Mouse (Mus musculus) skeletal muscle tissue, adult 2 months (tissue): ENCODE measurements around the gene Serpine1.

Experiments
- DNase-seq: peaks from one replicate; pipeline ENCODE4 v3.0.0-alpha.2; 2012; ENCODE audit warnings: low read depth, low spot score

The Serpine1 gene

GRCm38 (mm10) chr5:137096037-137096436, 24.0 kb upstream of the Serpine1 start:
- DNase-seq, result no peak

DNA sequence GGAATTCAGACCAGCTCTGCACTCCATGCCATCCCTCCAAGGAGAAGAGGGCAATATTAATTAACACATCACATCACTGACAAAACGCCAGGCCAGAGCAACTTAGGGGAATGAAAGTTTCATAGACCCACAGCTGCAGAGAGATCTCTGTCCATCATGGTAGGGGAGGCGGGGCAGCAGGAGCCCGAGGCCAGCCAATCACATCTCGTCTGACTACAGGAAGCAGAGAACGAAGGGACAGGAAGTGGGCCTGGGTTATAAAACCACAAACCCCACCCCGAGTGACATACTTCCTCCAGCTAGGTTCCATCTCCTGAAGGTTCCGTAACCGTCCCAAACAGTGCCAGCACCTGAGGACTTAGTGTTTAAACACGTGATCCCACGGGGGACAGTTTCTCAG, 23.1 kb upstream of the Serpine1 start:
- DNase-seq, result no peak

GRCm38 (mm10) chr5:137093720-137094119, 21.7 kb upstream of the Serpine1 start:
- DNase-seq, result no peak

GRCm38 (mm10) chr5:137091560-137091959, 19.5 kb upstream of the Serpine1 start:
- no peak for DNase-seq

DNA sequence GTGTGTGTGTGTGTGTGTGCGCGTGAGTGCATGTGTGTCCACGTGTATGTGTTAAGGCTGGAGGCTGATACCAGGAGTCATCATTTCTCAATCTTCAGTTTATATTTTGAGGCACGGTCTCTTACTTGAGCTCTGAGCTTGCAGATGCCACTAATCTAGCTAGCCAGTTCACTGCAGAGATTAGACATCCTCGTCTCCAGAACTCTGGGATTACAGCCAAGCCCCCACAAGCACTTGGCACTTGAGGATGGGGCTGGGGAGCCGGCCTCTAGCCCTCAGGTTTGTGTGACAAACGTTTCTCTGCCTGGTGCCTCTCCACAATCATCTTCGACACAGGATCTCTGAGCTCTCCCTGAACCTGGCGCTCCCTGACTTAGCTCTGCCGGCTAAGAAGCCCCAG, 18.8 kb upstream of the Serpine1 start:
- no peak for DNase-seq

DNA sequence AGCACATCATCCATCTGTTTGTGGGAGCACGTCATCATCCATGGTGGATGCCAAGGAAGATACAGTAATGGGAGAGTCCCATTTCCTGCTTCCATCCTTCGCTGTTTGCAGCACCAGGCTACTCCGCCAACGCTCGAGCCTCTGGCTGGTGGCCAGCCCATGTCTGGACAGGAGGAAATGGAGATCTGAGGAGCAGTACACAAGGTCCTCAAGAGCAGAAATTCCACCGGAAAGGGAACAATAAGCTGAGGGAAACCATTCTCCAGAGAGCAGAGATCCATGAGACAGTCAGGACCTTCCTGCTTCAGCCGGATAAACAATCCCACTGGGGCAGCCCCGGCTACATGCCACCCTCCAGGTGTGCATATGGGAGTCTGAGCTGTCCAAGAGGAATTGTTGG, 15.3 kb upstream of the Serpine1 start:
- no peak for DNase-seq

DNA sequence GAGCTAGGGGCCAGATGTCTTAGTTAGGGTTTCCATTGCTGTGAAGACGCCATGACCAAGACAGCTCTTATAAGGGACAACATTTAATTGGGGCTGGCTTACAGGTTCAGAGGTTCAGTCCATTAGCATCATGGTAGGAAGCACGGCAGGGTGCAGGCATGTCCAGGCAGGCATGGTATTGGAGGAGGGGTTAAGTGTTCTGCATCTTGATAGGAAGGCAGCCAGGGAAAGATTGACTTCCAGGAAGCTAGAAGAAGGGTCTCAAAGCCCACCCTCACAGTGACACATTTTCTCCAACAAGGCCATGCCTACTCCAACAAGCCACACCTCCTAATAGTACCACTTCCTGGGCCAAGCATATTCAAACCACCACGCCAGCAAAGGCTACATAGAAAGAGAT, 13.7 kb upstream of the Serpine1 start:
- no peak for DNase-seq

DNA sequence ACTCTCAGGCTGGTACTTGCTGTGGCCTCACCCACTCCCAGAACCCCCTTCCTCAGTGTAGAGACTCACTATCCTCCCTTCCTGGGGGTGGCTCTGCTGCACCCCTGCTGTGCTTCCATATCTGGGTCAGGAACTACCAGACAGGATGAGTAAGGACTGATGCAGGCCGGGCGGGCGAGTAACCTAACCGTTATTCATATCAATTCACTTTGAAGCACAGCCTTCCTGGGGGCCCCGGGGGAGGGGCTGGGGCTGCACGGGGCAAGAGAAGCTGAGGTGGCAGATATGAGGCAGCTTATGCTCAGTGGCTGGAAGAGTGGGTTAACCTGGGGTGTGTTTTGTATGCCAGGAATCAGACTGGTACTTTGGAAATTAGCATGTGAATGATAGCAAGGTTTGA, 13.0 kb upstream of the Serpine1 start:
- no peak for DNase-seq

GRCm38 (mm10) chr5:137083051-137083450, 11.0 kb upstream of the Serpine1 start:
- no peak for DNase-seq

GRCm38 (mm10) chr5:137079849-137080248, 7.8 kb upstream of the Serpine1 start:
- DNase-seq, result no peak

DNA sequence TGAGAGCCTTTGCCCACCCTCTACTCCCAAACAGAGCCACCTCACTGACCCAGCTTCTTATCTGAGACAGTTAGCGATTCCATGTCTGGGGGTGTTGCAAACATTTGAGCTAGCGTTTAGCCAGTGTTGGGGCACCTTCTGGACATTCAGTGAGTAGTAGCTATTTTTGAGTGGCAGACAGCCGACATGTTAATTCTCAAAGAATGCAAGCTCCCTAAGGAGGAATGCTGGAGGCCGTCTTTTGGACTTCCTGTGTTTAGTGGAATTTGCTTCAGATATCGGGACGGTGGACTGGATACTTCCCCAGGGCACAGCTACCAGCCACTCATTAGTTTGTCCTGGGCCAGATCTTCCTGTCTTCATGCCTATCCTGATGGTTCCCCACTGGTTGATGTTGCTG, 6.5 kb upstream of the Serpine1 start:
- no peak for DNase-seq

- DNase-seq, result no peak
Measured at GRCm38 (mm10) chr5:137078041-137078440, 6.0 kb upstream of the Serpine1 start.

- DNase-seq, result no peak
Measured at GRCm38 (mm10) chr5:137077187-137077586, 5.1 kb upstream of the Serpine1 start.

DNA sequence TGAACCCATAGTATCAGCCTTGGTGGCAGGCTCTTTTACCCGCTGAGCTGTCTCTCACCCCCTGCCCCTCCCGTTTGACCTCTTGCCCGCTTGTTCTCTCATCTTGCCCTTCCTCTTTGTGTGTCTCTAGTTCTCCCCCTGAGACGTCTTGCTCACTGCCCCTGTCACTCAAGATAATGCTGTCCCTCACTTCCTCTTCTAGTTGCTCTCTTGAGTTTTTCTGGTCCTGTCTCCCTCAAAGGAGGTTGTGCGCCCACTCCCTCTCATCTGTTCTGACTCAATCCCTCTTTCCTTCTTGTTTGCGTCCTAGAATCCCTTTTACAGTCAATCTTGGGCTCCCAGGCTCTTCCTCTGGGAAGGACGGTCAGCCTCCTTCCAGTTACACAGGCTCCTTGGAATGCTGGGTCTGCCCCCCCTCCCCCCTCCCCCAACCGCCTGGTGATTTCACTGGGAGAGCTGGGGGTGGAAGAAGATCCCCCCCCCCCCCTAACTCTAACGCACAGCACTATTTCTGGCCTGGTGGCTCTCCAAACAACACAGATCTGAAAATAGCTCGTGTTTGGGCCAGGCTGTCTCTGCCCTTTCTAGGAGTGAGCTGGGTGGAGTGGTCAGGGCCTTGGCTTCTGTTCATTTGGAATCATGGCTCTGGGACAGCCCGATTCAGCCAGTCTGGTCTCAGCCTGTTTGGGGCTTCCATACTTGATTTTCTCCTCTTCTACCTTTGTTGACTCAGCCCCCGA, 4.3 kb upstream of the Serpine1 start:
- peak; percentile 89 for DNase-seq

DNA sequence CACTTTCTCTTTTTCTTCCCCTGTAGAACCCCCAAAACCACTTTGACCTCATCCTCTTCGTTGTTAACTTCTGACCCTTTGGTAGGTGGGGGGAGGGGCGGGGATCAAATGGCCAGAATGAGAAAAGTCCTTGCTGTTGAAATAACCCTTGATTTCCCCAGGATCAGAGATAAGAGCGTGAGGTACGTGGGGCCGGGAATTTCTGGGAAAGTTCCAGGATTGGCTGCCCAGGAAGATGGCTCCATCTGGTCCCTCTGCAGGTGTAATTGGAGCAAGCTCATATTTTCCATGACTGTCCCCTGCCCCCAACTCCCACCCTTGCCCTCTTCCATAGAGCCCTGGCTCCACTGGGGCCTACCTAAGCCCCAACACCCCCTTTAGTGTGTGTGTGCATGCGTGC, 3.7 kb upstream of the Serpine1 start:
- no peak for DNase-seq

DNA sequence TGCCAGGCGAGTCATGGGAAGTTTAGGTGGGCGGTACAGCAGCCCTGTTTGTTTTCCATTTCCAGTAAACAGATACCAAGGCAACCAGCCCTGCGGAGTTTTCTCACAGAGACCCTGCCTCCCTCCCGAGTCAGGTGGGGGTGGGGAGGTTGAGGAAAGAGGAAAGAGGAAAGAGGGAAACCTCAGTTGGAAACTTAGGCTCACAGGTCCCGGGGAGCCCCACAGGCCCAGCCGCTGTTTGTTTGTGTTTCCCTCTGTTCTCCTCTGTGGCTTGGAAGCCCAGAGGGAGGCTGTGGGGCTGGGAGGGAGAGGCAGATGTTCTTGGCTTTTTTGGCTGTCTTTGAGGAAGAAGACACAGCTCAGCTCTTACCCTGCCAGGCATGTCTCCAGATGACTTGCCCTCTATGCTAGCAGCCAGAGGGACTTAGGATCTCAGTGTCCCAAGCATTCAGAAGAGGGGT, 2.2 kb upstream of the Serpine1 start:
- peak; percentile 90 for DNase-seq

- no peak for DNase-seq
Measured at GRCm38 (mm10) chr5:137073141-137073540, 1.1 kb upstream of the Serpine1 start.

DNA sequence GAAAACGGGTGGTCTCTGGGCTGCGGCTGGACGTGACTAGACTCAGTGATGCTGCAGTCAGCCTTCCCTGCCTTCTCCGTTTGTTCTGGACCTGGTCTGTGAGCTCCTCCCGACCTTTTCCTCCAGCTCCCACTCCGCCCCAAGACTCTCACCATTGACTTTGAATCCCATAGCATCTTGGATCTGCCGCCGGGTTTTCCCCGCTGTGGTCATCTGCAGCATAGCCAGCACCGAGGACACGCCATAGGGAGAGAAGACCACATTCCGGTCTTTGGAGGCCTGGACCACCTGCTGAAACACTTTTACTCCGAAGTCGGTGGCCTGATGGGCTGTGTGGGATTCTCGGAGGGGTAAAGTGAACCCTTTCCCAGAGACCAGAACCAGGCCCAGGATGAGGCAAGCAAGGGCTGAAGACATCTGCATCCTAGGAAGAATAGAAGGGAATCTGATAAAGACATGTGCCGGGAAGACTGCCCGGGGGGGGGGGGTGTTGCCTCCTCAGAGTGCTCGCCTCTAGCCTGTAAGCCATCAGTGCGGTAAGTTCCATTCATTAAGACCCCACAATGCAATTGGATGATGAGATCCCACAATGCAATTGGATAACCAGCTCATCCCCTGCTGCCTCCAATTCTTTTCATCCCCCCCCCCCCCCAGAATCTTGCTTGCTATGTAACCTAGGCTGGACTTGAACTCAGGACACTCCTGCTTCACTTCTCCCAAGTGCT, 1.0 kb downstream of the Serpine1 start:
- no peak for DNase-seq

GRCm38 (mm10) chr5:137068711-137069110, 3.4 kb downstream of the Serpine1 start:
- DNase-seq, result no peak

- DNase-seq, result no peak
Measured at GRCm38 (mm10) chr5:137065923-137066322, 6.1 kb downstream of the Serpine1 start.

- no peak for DNase-seq
Measured at GRCm38 (mm10) chr5:137065454-137065853, 6.6 kb downstream of the Serpine1 start.

DNA sequence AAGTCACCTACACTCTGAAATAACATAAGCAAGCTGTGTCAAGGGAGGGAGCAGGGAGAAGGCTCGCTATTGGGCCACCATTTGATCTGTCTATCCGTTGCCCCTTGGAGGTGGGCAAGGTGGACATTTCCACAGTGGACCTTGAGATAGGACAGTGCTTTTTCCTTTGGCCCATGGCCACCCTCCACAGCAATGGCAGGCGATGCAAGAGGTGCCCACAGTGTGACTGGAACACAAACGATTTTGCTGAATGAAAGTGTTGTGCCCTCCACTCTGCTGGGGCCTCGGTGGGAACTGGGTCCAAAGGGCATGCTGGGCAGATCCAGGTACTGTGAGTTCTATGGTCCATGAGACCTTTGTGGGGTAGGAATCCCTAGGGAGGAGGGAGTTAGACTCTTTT, 9.5 kb downstream of the Serpine1 start:
- no peak for DNase-seq

- DNase-seq, result no peak
Measured at GRCm38 (mm10) chr5:137061809-137062481, 10.1 kb downstream of the Serpine1 start.
